Mouse (Mus musculus) ES-E14 (cell line): ENCODE measurements around the gene Ltc4s.

Experiments used
- ZC3H11A ChIP-seq: IDR thresholded peaks from 2 replicates; pipeline ENCODE4 v1.6.1; 2012; ENCODE audit warnings: low read depth, mild to moderate bottlenecking, inconsistent platforms, low read length, borderline replicate concordance
- ZNF384 ChIP-seq: IDR thresholded peaks from 2 replicates; pipeline ENCODE4 v1.6.1; 2012; ENCODE audit warnings: low read depth, low read length, inconsistent platforms

GRCm38 (mm10) chr11:50269885-50270284, 31.5 kb upstream of the Ltc4s start:
- TF ChIP-seq ZC3H11A (no peak), ZNF384 (no peak)
